Mouse (Mus musculus) lung, postnatal 0 days (tissue): Measurements from ENCODE around the gene Cdc42ep5.

Experiments used
- CTCF ChIP-seq: IDR thresholded peaks from 2 replicates; pipeline ENCODE4 v1.5.1; 2016; ENCODE audit warnings: antibody characterized with exemption, mild to moderate bottlenecking
- EP300 ChIP-seq: IDR thresholded peaks from 2 replicates; pipeline ENCODE4 v1.6.1; 2016; ENCODE audit warnings: antibody characterized with exemption, mild to moderate bottlenecking, control low read depth

DNA sequence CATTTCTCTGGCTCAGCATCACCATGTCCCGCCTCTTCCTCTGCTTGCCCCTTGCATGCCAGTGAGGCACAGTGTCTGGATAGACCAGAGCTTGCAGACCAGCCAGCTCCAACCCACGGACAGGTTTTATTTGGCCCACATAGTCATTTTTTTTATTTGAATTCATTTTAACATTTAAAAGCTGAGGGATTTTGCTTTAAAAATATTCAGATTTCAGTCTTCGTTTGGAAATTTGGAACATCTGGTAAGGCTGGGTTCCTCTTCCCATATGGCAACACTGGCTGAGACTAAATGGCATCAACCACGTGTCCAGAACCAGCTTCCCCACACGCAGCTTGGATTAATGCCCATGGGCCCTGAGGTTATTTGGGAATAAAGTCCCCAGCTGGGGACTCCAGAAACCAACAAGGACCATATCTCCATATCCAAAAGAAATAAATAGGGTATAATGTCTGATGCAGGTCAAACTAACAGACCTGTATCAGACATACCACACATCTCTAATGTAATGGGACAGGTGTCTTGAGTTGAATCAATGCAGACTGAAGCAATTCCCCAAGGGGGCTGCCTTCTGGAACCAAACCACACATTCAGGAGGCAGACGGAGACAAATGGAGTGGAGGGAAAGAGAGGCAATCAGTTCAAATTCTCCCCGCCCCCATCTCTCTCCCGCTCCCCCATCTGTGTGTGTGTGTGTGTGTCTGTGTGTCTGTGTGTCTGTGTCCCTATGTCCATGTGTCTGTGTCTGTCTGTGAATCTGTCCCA lies 47.4 kb downstream of the Cdc42ep5 start:
- no peak for TF ChIP-seq CTCF
- no peak for TF ChIP-seq EP300
